Mouse (Mus musculus) midbrain, embryonic 16.5 days (tissue): ENCODE results near the gene Mrpl19. TPM values are rescaled to one million over a fixed set of nuclear protein-coding genes. Genes with fewer than 3 reads are reported as not detected.

Experiments
- ATAC-seq: fragments of 200-750 bp; cut with Nextera tagmentation; 2 replicates; pipeline ENCODE4 v1.8.0; 2017; ENCODE audit warnings: moderate TSS enrichment
- H3K27ac ChIP-seq: fragments of 300-500 bp; sonication (generic); 2 replicates; pipeline ENCODE4 v1.5.1; 2014; ENCODE audit warnings: mild to moderate bottlenecking, low read length, mixed read lengths
- H3K27me3 ChIP-seq: fragments of 300-500 bp; sonication (generic); 2 replicates; pipeline ENCODE4 v1.6.1; 2014; ENCODE audit warnings: low read depth, low read length, mixed read lengths; ENCODE audit not compliant: control insufficient read depth, insufficient read depth
- H3K36me3 ChIP-seq: fragments of 300-500 bp; sonication (generic); 2 replicates; pipeline ENCODE4 v1.6.1; 2014; ENCODE audit warnings: mild to moderate bottlenecking, low read length, moderate library complexity, mixed read lengths; ENCODE audit not compliant: control insufficient read depth, insufficient read depth
- H3K4me1 ChIP-seq: fragments of 300-500 bp; sonication (generic); 2 replicates; pipeline ENCODE4 v1.6.1; 2014; ENCODE audit warnings: mild to moderate bottlenecking, low read length, mixed read lengths; ENCODE audit not compliant: control insufficient read depth, insufficient read depth
- H3K4me2 ChIP-seq: fragments of 300-500 bp; sonication (generic); 2 replicates; pipeline ENCODE4 v1.6.1; 2014; ENCODE audit warnings: mild to moderate bottlenecking, low read length, mixed read lengths
- H3K4me3 ChIP-seq: fragments of 300-500 bp; sonication (generic); 2 replicates; pipeline ENCODE4 v1.5.1; 2014; ENCODE audit warnings: low read depth, mild to moderate bottlenecking, low read length, moderate library complexity, mixed read lengths
- H3K9ac ChIP-seq: fragments of 300-500 bp; sonication (generic); 2 replicates; pipeline ENCODE4 v1.6.1; 2014; ENCODE audit warnings: low read depth, low read length, mixed read lengths
- H3K9me3 ChIP-seq: fragments of 300-500 bp; sonication (generic); replicated peaks from 2 replicates; pipeline ENCODE4 v1.6.1; 2014; ENCODE audit warnings: mild to moderate bottlenecking, low read length, mixed read lengths; ENCODE audit not compliant: control insufficient read depth, poor library complexity, severe bottlenecking
- WGBS: fragments of 180-500 bp; shearing (Covaris S2); extraction: QIAGEN DNeasy Blood & Tissue Kit; methylation state at CpG from one replicate; pipeline ENCODE4 v1.1.7; 2014; 5-methylcytosine and 5-hydroxymethylcytosine counted together
- polyA plus RNA-seq: library from polyadenylated mRNA; unstranded; fragments of >200 nt; fragmentation: Nextera tagmentation; extraction: Ambion mirVana; gene quantifications from 2 replicates; pipeline ENCODE4 v1.2.1, GENCODE M21; 2015

Mrpl19 gene
- polyA plus RNA-seq, 1 experiment from 2014 or later = 41.7 TPM

DNA sequence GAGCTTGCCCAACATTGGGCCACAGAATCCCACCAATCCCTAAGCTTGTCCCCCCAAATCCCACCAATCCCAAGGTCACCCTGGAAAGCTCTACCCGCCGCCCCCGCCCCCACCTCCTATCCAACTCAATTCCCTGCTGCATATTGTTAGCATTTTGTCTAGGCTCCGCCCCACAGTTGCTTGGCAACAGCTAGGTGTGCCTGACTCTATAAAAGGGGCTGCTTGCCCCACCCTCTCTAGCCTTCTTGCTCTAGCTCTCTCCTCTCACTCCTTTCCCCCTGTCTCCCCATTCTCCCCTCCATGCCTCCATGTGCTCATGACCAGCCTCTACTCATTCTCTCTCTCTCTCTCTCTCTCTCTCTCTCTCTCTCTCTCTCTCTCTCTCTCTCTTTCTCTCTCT is 54.0 kb downstream of the Mrpl19 start:
- H3K4me1 ChIP-seq = no peaks in the 10 kb centered on the region
- no peaks in the 10 kb centered on the region for H3K9me3 ChIP-seq
- H3K36me3 ChIP-seq = no peaks in the 10 kb centered on the region
- H3K9ac ChIP-seq = no peak overlapping the region
- ATAC-seq = no peak
- no peak overlapping the region for H3K27ac ChIP-seq
- no peak overlapping the region for H3K4me2 ChIP-seq
- H3K27me3 ChIP-seq = no peaks in the 10 kb centered on the region
- 83% methylated on average over 4 of the region's 4 CpGs for WGBS
- H3K4me3 ChIP-seq = no peak overlapping the region

GRCm38 (mm10) chr6:81911244-81911643 is 54.5 kb downstream of the Mrpl19 start:
- H3K9me3 ChIP-seq = no peaks in the 10 kb centered on the region
- ATAC-seq = no peak
- no peaks in the 10 kb centered on the region for H3K36me3 ChIP-seq
- no peak overlapping the region for H3K4me2 ChIP-seq
- no peak overlapping the region for H3K27ac ChIP-seq
- no peaks in the 10 kb centered on the region for H3K4me1 ChIP-seq
- no peaks in the 10 kb centered on the region for H3K27me3 ChIP-seq
- 89% methylated on average over 5 of the region's 5 CpGs for WGBS
- no peak overlapping the region for H3K4me3 ChIP-seq
- no peak overlapping the region for H3K9ac ChIP-seq

DNA sequence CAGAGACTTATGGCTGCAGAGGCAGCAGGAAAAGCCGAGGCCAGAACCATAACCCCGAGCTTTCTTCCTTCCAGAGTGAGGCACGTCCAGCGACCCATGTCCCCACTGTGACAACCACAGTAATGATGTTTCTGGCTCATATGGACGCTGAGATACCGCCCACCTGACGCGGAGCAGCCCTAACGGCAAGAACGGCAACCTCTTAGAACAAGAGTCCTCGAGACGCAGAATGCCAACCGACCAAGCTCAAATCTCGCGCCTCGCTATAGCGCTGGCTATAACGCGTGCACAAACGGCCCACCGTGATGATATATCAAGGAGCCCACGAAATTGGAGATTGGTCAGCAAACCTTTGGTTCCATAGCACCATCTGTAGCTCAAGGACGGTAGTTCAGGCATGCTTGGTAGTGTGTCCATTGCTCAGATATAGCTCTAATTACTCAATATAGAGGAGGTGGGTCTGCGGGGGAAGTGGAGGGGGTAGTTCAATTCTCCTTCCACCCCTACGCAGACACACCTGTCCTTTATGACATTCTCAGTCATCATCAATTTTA is 55.4 kb downstream of the Mrpl19 start:
- H3K9ac ChIP-seq = no peak overlapping the region
- no peak for ATAC-seq
- no peak overlapping the region for H3K4me3 ChIP-seq
- H3K9me3 ChIP-seq = no peaks in the 10 kb centered on the region
- H3K4me1 ChIP-seq = no peaks in the 10 kb centered on the region
- H3K4me2 ChIP-seq = no peak overlapping the region
- 87% methylated on average over 25 of the region's 25 CpGs for WGBS
- H3K27me3 ChIP-seq = no peaks in the 10 kb centered on the region
- no peaks in the 10 kb centered on the region for H3K36me3 ChIP-seq
- no peak overlapping the region for H3K27ac ChIP-seq

Other genes starting within 250 kb of the Mrpl19 start
- gene Gcfc2, start 42.3 kb downstream of the Mrpl19 start, polyA plus RNA-seq = 7.6 and 8.4 TPM in 2 replicates
- 0.63 and 0.81 TPM in 2 replicates for gene Eva1a, start 75.1 kb upstream of the Mrpl19 start, polyA plus RNA-seq